Mouse (Mus musculus): ENCODE data around the gene Arhgap31.
"Not testable (repeated sequence)": the region's sequence is repeated elsewhere in the genome, so short reads cannot be mapped to it uniquely, and the experiment has no call there.

The Arhgap31 gene

GRCm38 (mm10) chr16:38687673-38688072 lies 25.4 kb downstream of the Arhgap31 start:
- no peak for DNase-seq (ENCODE audit: inconsistent ontology term)

GRCm38 (mm10) chr16:38683094-38683493 lies 30.0 kb downstream of the Arhgap31 start:
- DNase-seq (ENCODE audit: inconsistent ontology term), result no peak

GRCm38 (mm10) chr16:38681313-38681712 lies 31.8 kb downstream of the Arhgap31 start:
- DNase-seq (ENCODE audit: inconsistent ontology term), result no peak

GRCm38 (mm10) chr16:38679431-38680021 lies 33.5 kb downstream of the Arhgap31 start:
- no peak for DNase-seq (ENCODE audit: inconsistent ontology term)

GRCm38 (mm10) chr16:38678853-38679252 lies 34.2 kb downstream of the Arhgap31 start:
- no peak for DNase-seq (ENCODE audit: inconsistent ontology term)

GRCm38 (mm10) chr16:38677941-38678340 lies 35.1 kb downstream of the Arhgap31 start:
- DNase-seq (ENCODE audit: inconsistent ontology term), result not testable (repeated sequence)

GRCm38 (mm10) chr16:38677171-38677570 lies 35.9 kb downstream of the Arhgap31 start:
- DNase-seq (ENCODE audit: inconsistent ontology term), result no peak

- DNase-seq (ENCODE audit: inconsistent ontology term), result no peak
These were observed 36.4 kb downstream of the Arhgap31 start for GRCm38 (mm10) chr16:38676647-38677046.

- no peak for DNase-seq (ENCODE audit: inconsistent ontology term)
These were observed 37.3 kb downstream of the Arhgap31 start for GRCm38 (mm10) chr16:38675600-38676335.

- no peak for DNase-seq (ENCODE audit: inconsistent ontology term)
These were observed 38.2 kb downstream of the Arhgap31 start for GRCm38 (mm10) chr16:38674891-38675290.

- DNase-seq (ENCODE audit: inconsistent ontology term), result peak; percentile 94
These were observed 39.6 kb downstream of the Arhgap31 start for GRCm38 (mm10) chr16:38673511-38673910.

- DNase-seq (ENCODE audit: inconsistent ontology term), result no peak
These were observed 40.1 kb downstream of the Arhgap31 start for GRCm38 (mm10) chr16:38672947-38673346.

- DNase-seq (ENCODE audit: inconsistent ontology term), result no peak
These were observed 40.7 kb downstream of the Arhgap31 start for GRCm38 (mm10) chr16:38672370-38672769.

- DNase-seq (ENCODE audit: inconsistent ontology term), result no peak
These were observed 42.3 kb downstream of the Arhgap31 start for GRCm38 (mm10) chr16:38670621-38671390.

GRCm38 (mm10) chr16:38668871-38669675 lies 44.0 kb downstream of the Arhgap31 start:
- peak; percentile 64 for DNase-seq (ENCODE audit: inconsistent ontology term)

- no peak for DNase-seq (ENCODE audit: inconsistent ontology term)
These were observed 46.6 kb downstream of the Arhgap31 start for GRCm38 (mm10) chr16:38666523-38666922.

- no peak for DNase-seq (ENCODE audit: inconsistent ontology term)
These were observed 47.1 kb downstream of the Arhgap31 start for GRCm38 (mm10) chr16:38666016-38666415.

GRCm38 (mm10) chr16:38662575-38662974 lies 50.5 kb downstream of the Arhgap31 start:
- no peak for DNase-seq (ENCODE audit: inconsistent ontology term)

- DNase-seq (ENCODE audit: inconsistent ontology term), result no peak
These were observed 58.8 kb downstream of the Arhgap31 start for GRCm38 (mm10) chr16:38654308-38654707.

GRCm38 (mm10) chr16:38653390-38653871 lies 59.6 kb downstream of the Arhgap31 start:
- no peak for DNase-seq (ENCODE audit: inconsistent ontology term)

GRCm38 (mm10) chr16:38652653-38653052 lies 60.4 kb downstream of the Arhgap31 start:
- DNase-seq (ENCODE audit: inconsistent ontology term), result no peak

All from Muller cell, postnatal 12 days (primary cell).